Mouse (Mus musculus): ENCODE measurements around the gene Nr2c2ap.

The Nr2c2ap gene

GRCm38 (mm10) chr8:70131166-70131883 is at the start of gene Nr2c2ap:
Gene Nr2c2ap, plus strand, starts transcription at chr8:70131333.
- DNase-seq (ENCODE audit: low spot score in 2 of 2): peak; percentile 57 to 78

GRCm38 (mm10) chr8:70081976-70082375 is 49.2 kb upstream of the Nr2c2ap start:
- DNase-seq (ENCODE audit: low spot score in 2 of 2): no peak

- DNase-seq (ENCODE audit: low spot score in 2 of 2): no peak
These were observed 47.8 kb upstream of the Nr2c2ap start, which contains the start of gene Hapln4 for GRCm38 (mm10) chr8:70083285-70083684. Gene Hapln4, plus strand, starts transcription at chr8:70083457.

- no peak for DNase-seq (ENCODE audit: low spot score in 2 of 2)
These were observed 46.7 kb upstream of the Nr2c2ap start for GRCm38 (mm10) chr8:70084191-70085065.

- DNase-seq (ENCODE audit: low spot score in 2 of 2): no peak
These were observed 45.0 kb upstream of the Nr2c2ap start for GRCm38 (mm10) chr8:70086151-70086550.

GRCm38 (mm10) chr8:70087237-70087636 is 43.9 kb upstream of the Nr2c2ap start:
- DNase-seq (ENCODE audit: low spot score in 2 of 2): no peak

GRCm38 (mm10) chr8:70087836-70088650 is 43.1 kb upstream of the Nr2c2ap start:
- peak in 1 of 2 experiments; percentile 56 for DNase-seq (ENCODE audit: low spot score in 2 of 2)

GRCm38 (mm10) chr8:70089296-70089960 is 41.7 kb upstream of the Nr2c2ap start:
- DNase-seq (ENCODE audit: low spot score in 2 of 2): no peak

- no peak for DNase-seq (ENCODE audit: low spot score in 2 of 2)
These were observed 38.3 kb upstream of the Nr2c2ap start for GRCm38 (mm10) chr8:70092786-70093185.

GRCm38 (mm10) chr8:70099276-70099675 is 31.9 kb upstream of the Nr2c2ap start:
- no peak for DNase-seq (ENCODE audit: low spot score in 2 of 2)

GRCm38 (mm10) chr8:70100241-70100640 is 30.9 kb upstream of the Nr2c2ap start:
- DNase-seq (ENCODE audit: low spot score in 2 of 2): no peak

- no peak for DNase-seq (ENCODE audit: low spot score in 2 of 2)
These were observed 26.6 kb upstream of the Nr2c2ap start for GRCm38 (mm10) chr8:70104506-70104905.

GRCm38 (mm10) chr8:70104922-70105321 is 26.2 kb upstream of the Nr2c2ap start:
- no peak for DNase-seq (ENCODE audit: low spot score in 2 of 2)

- no peak for DNase-seq (ENCODE audit: low spot score in 2 of 2)
These were observed 20.7 kb upstream of the Nr2c2ap start for GRCm38 (mm10) chr8:70110451-70110850.

GRCm38 (mm10) chr8:70111192-70111795 is 19.8 kb upstream of the Nr2c2ap start:
- DNase-seq (ENCODE audit: low spot score in 2 of 2): no peak

GRCm38 (mm10) chr8:70112401-70113016 is 18.6 kb upstream of the Nr2c2ap start:
- no peak for DNase-seq (ENCODE audit: low spot score in 2 of 2)

GRCm38 (mm10) chr8:70114488-70114887 is 16.6 kb upstream of the Nr2c2ap start:
- no peak for DNase-seq (ENCODE audit: low spot score in 2 of 2)

- no peak for DNase-seq (ENCODE audit: low spot score in 2 of 2)
These were observed 16.2 kb upstream of the Nr2c2ap start for GRCm38 (mm10) chr8:70114892-70115291.

GRCm38 (mm10) chr8:70117611-70118010 is 13.5 kb upstream of the Nr2c2ap start:
- no peak for DNase-seq (ENCODE audit: low spot score in 2 of 2)

All from frontal cortex, postnatal 14 days (tissue).